Mouse (Mus musculus) erythroblast, embryonic 14.5 days (primary cell): ENCODE data around the gene Prkch.

ENCODE experiments used
- GATA1 ChIP-seq: IDR thresholded peaks from 2 replicates; pipeline ENCODE4 v1.6.1; 2012; ENCODE audit warnings: low read length, inconsistent platforms, mixed read lengths
- TAL1 ChIP-seq: IDR thresholded peaks from 3 replicates; pipeline ENCODE4 v1.6.1; 2012; ENCODE audit warnings: low read length, inconsistent platforms, mixed read lengths

- no peak for TF ChIP-seq GATA1
- TF ChIP-seq TAL1, result no peak
Observed at GRCm38 (mm10) chr12:73590627-73591276, 6.2 kb downstream of the Prkch start.
